Comparison of ENCODE assay signal across 11 mouse cellular contexts in the genomic region with DNA sequence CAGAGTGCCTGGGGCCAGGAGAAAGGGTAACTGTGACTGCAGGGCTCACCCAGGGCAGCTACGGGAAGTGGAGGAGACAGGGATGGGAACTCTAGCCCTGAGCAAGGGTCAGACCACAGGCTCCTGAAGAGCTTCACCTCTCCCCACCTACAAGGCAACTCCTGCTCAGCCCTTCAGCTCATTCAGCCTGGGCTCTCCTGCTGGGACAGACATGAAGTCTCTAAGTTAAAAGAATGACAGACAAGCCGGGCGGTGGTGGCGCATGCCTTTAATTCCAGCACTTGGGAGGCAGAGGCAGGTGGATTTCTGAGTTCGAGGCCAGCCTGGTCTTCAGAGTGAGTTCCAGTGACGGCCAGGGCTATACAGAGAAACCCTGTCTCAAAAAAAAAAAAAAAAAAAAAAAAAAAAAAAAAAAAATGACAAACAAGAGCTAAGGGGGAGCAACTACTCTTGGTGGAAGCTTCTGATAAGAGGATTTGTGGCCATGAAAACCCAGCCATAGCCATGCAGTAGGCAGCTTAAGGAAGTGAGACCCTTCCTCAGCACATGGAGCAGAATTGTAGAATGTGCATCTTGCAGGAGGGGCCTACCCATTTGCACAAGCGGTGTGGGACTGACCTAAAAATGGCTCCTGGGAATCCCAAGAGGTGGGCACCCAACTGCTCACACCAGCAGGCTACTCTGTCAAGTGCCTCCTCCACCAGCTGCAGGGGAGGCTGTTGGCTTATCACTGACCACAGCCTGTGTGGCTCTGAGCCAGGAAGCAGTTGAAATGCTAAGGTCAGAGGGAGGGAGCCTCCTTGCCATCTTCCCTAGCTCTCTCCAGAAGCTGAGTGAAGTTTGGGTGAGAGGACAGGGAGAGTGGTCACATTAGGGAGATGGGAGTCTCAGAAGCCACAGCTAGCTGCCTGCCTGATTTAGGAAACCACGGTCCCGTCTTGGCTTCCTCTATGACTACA. TPM values are rescaled to one million over a fixed set of nuclear protein-coding genes. Genes with fewer than 3 reads are reported as not detected.
DNase-seq lines count a peak whose midpoint lies in the region; ATAC-seq and TF ChIP-seq lines count a peak whose summit lies in the region.
"Had no signal": no experiment of that assay in that cellular context is flagged by ENCODE, and none has a peak within 500 bp of the region (broad histone marks: within the 10 kb centered on the region; RNA-seq: fewer than 3 reads in every experiment).

No protein-coding gene starts in this region.

- H3K27me3 ChIP-seq in heart, embryonic 12.5 days (replicated peaks): peaks cover 49% of the 10 kb centered on the region
- H3K27me3 ChIP-seq in hindbrain, embryonic 15.5 days: no peaks in the 10 kb centered on the region
- no peaks in the 10 kb centered on the region for H3K27me3 ChIP-seq in myocyte (ENCODE audit: control insufficient read depth, insufficient read depth, insufficient read length)
- H3K27me3 ChIP-seq in intestine, postnatal 0 days (replicated peaks; ENCODE audit: control insufficient read depth, insufficient read depth, low read length): peaks cover 47% of the 10 kb centered on the region
- H3K27me3 ChIP-seq in intestine, embryonic 16.5 days (replicated peaks; ENCODE audit: control insufficient read depth, insufficient read depth, low read length): peaks cover 64% of the 10 kb centered on the region

- H3K9me3 ChIP-seq in heart, embryonic 12.5 days (replicated peaks): no peaks in the 10 kb centered on the region
- no peaks in the 10 kb centered on the region for H3K9me3 ChIP-seq in hindbrain, embryonic 15.5 days
- no peaks in the 10 kb centered on the region for H3K9me3 ChIP-seq in intestine, postnatal 0 days (ENCODE audit: control insufficient read depth)
- no peaks in the 10 kb centered on the region for H3K9me3 ChIP-seq in intestine, embryonic 16.5 days (ENCODE audit: control insufficient read depth, low read length)

- H3K4me1 ChIP-seq in heart, embryonic 12.5 days (replicated peaks): peaks cover 56% of the 10 kb centered on the region
- peaks cover 28% of the 10 kb centered on the region for H3K4me1 ChIP-seq in hindbrain, embryonic 15.5 days (replicated peaks)
- H3K4me1 ChIP-seq in intestine, postnatal 0 days (replicated peaks; ENCODE audit: control insufficient read depth, insufficient read depth, low read length): no peaks in the 10 kb centered on the region
- peaks cover 11% of the 10 kb centered on the region for H3K4me1 ChIP-seq in intestine, embryonic 16.5 days (ENCODE audit: control insufficient read depth, insufficient read depth, low read length)

- H3K36me3 ChIP-seq in heart, embryonic 12.5 days: no peaks in the 10 kb centered on the region
- H3K36me3 ChIP-seq in hindbrain, embryonic 15.5 days: no peaks in the 10 kb centered on the region
- H3K36me3 ChIP-seq in myocyte (ENCODE audit: control insufficient read depth, insufficient read depth): no peaks in the 10 kb centered on the region
- no peaks in the 10 kb centered on the region; the same call in 1 of the 2 replicates for H3K36me3 ChIP-seq in intestine, postnatal 0 days (ENCODE audit: control insufficient read depth, insufficient read depth)
- H3K36me3 ChIP-seq in intestine, embryonic 16.5 days (ENCODE audit: control insufficient read depth, insufficient read depth, low read length): no peaks in the 10 kb centered on the region

- no peak overlapping the region for H3K9ac ChIP-seq in heart, embryonic 12.5 days
- peak overlapping the region; percentile 78; the same call in 1 of the 2 replicates for H3K9ac ChIP-seq in hindbrain, embryonic 15.5 days
- no peak overlapping the region for H3K9ac ChIP-seq in intestine, postnatal 0 days (ENCODE audit: low read depth, low read length)
- no peak overlapping the region for H3K9ac ChIP-seq in intestine, embryonic 16.5 days (ENCODE audit: low read depth, low read length)

- TF ChIP-seq CTCF in intestine, postnatal 0 days (IDR thresholded peaks at IDR 0.05; ENCODE audit: low read depth): no peak

- H3K4me3 ChIP-seq in heart, embryonic 12.5 days: no peak overlapping the region
- H3K4me3 ChIP-seq in hindbrain, embryonic 15.5 days: peak overlapping the region; percentile 53; the same call in 1 of the 2 replicates
- H3K4me3 ChIP-seq in myocyte: no peak overlapping the region
- H3K4me3 ChIP-seq in intestine, postnatal 0 days (ENCODE audit: low read depth, low read length): no peak overlapping the region
- no peak overlapping the region for H3K4me3 ChIP-seq in intestine, embryonic 16.5 days (ENCODE audit: low read length)

- H3K27ac ChIP-seq in heart, embryonic 12.5 days (ENCODE audit: poor library complexity, severe bottlenecking): peak overlapping the region; percentile 64
- peak overlapping the region; percentile 93 for H3K27ac ChIP-seq in hindbrain, embryonic 15.5 days (replicated peaks)
- H3K27ac ChIP-seq in intestine, postnatal 0 days (ENCODE audit: low read depth, low read length): no peak overlapping the region
- H3K27ac ChIP-seq in intestine, embryonic 16.5 days (ENCODE audit: low read length): no peak overlapping the region

- ATAC-seq in heart, embryonic 12.5 days (ENCODE audit: insufficient number of reproducible peaks, low FRiP score): no peak
- no peak for ATAC-seq in hindbrain, embryonic 15.5 days (ENCODE audit: low FRiP score, low read depth)
- ATAC-seq in intestine, postnatal 0 days: no peak
- no peak for ATAC-seq in intestine, embryonic 16.5 days

- 55% methylated on average over 9 of the region's 9 CpGs for WGBS in heart, embryonic 12.5 days
- WGBS in hindbrain, embryonic 15.5 days: 74% methylated on average over 9 of the region's 9 CpGs
- 69% methylated on average over 9 of the region's 9 CpGs for WGBS in intestine, postnatal 0 days
- 71% methylated on average over 9 of the region's 9 CpGs for WGBS in intestine, embryonic 16.5 days

- H3ac ChIP-seq in myocyte (ENCODE audit: control insufficient read depth, insufficient read length): no peak overlapping the region

- peak overlapping the region; percentile 12 for H3K4me2 ChIP-seq in heart, embryonic 12.5 days
- peak overlapping the region; percentile 88 for H3K4me2 ChIP-seq in hindbrain, embryonic 15.5 days
- H3K4me2 ChIP-seq in myocyte (ENCODE audit: low read depth): peak overlapping the region; percentile 79
- no peak overlapping the region for H3K4me2 ChIP-seq in intestine, postnatal 0 days (replicated peaks; ENCODE audit: low read depth)
- H3K4me2 ChIP-seq in intestine, embryonic 16.5 days (ENCODE audit: low read depth, low read length): no peak overlapping the region

- no peak for DNase-seq in heart, adult 11 months
- DNase-seq in adrenal gland, postnatal 10 days: peak; percentile 75
- no peak for DNase-seq in kidney, postnatal 25 days
- DNase-seq: cerebellum, adult 11 months; gastrocnemius, postnatal 14 days; thymus, postnatal 36 days had no signal

- no peak for TF ChIP-seq POLR2A in myocyte (IDR thresholded peaks at IDR 0.05; ENCODE audit: insufficient read length, low read depth)

- H3K79me2 ChIP-seq in myocyte (ENCODE audit: control insufficient read depth, insufficient read depth): peaks cover 5% of the 10 kb centered on the region

TF ChIP-seq in myocyte, 11 proteins besides CTCF, POLR2A, EP300 and RAD21 (continues in another document):
- no peak for TF ChIP-seq MAX (IDR thresholded peaks at IDR 0.05; ENCODE audit: low read depth)
- peak; percentile 20 to 91 (median 75) for TF ChIP-seq MYOD1 (IDR thresholded peaks at IDR 0.05; ENCODE audit: control insufficient read depth in 1 of 3, insufficient read length in 2 of 3, low read depth in 2 of 3)
- TF ChIP-seq SRF (IDR thresholded peaks at IDR 0.05; ENCODE audit: control insufficient read depth, insufficient read length, low read depth): no peak
- TF ChIP-seq TCF3 (IDR thresholded peaks at IDR 0.05; ENCODE audit: insufficient read length, low read depth): peak; percentile 56
- peak; percentile 39 to 92 (median 84) for TF ChIP-seq MYOG (IDR thresholded peaks at IDR 0.05; ENCODE audit: control insufficient read depth in 1 of 3, insufficient read depth in 1 of 3, insufficient read length in 2 of 3, low read depth in 2 of 3)
- TF ChIP-seq CEBPB (IDR thresholded peaks at IDR 0.05; ENCODE audit: insufficient read depth, poor library complexity, severe bottlenecking): no peak
- no peak for TF ChIP-seq USF1 (IDR thresholded peaks at IDR 0.05; ENCODE audit: low read depth)
- TF ChIP-seq POLR2AphosphoS2 (IDR thresholded peaks at IDR 0.05; ENCODE audit: insufficient read length, low read depth): no peak

RNA-seq across cellular contexts. Expression of gene Mc1r, which starts 2.0 kb away (rescaled TPM):
- polyA plus RNA-seq in heart, embryonic 12.5 days (2016; fragmentation: Nextera tagmentation; extraction: Ambion mirVana): not detected in 2 replicates
- not detected for total RNA-seq in adrenal gland, postnatal 10 days (2021)
- 0.06 and 0.16 TPM in 2 replicates for polyA plus RNA-seq in hindbrain, embryonic 15.5 days (2015; fragmentation: Nextera tagmentation; extraction: Ambion mirVana)
- polyA plus RNA-seq in myocyte (2012; fragmentation: generic; extraction: Trizol): 0.02 TPM
- polyA plus RNA-seq in intestine, postnatal 0 days (2015; fragmentation: Nextera tagmentation; extraction: Ambion mirVana): not detected in 2 replicates
- polyA plus RNA-seq in intestine, embryonic 16.5 days (2015; fragmentation: Nextera tagmentation; extraction: Ambion mirVana): not detected in 2 replicates
- total RNA-seq: gastrocnemius, postnatal 14 days had no signal

RNA-seq across cellular contexts. Expression of gene Tubb3, which starts 2.4 kb away (rescaled TPM):
- polyA plus RNA-seq in heart, embryonic 12.5 days (2016; fragmentation: Nextera tagmentation; extraction: Ambion mirVana): 7.6 and 9.1 TPM in 2 replicates
- 10 to 100 TPM; 29.3 to 74.9 TPM for total RNA-seq in adrenal gland, postnatal 10 days (2021)
- 1,757 and 1,788 TPM in 2 replicates for polyA plus RNA-seq in hindbrain, embryonic 15.5 days (2015; fragmentation: Nextera tagmentation; extraction: Ambion mirVana)
- 85.5 TPM for polyA plus RNA-seq in myocyte (2012; fragmentation: generic; extraction: Trizol)
- 22.5 and 23.9 TPM in 2 replicates for polyA plus RNA-seq in intestine, postnatal 0 days (2015; fragmentation: Nextera tagmentation; extraction: Ambion mirVana)
- 45.6 and 52.6 TPM in 2 replicates for polyA plus RNA-seq in intestine, embryonic 16.5 days (2015; fragmentation: Nextera tagmentation; extraction: Ambion mirVana)

RNA-seq across cellular contexts. Expression of gene Def8, which starts 14.5 kb away (rescaled TPM):
- polyA plus RNA-seq in heart, embryonic 12.5 days (2016; fragmentation: Nextera tagmentation; extraction: Ambion mirVana): 34.7 and 36.0 TPM in 2 replicates
- 10 to 100 TPM; 33.2 to 40.3 TPM for total RNA-seq in adrenal gland, postnatal 10 days (2021)
- polyA plus RNA-seq in hindbrain, embryonic 15.5 days (2015; fragmentation: Nextera tagmentation; extraction: Ambion mirVana): 48.6 and 51.6 TPM in 2 replicates
- polyA plus RNA-seq in myocyte (2012; fragmentation: generic; extraction: Trizol): 19.6 TPM
- 16.6 and 18.4 TPM in 2 replicates for polyA plus RNA-seq in intestine, postnatal 0 days (2015; fragmentation: Nextera tagmentation; extraction: Ambion mirVana)
- 26.5 and 27.4 TPM in 2 replicates for polyA plus RNA-seq in intestine, embryonic 16.5 days (2015; fragmentation: Nextera tagmentation; extraction: Ambion mirVana)

RNA-seq across cellular contexts. Expression of gene Tcf25, which starts 35.3 kb away (rescaled TPM):
- polyA plus RNA-seq in heart, embryonic 12.5 days (2016; fragmentation: Nextera tagmentation; extraction: Ambion mirVana): 172 TPM in 2 replicates
- total RNA-seq in adrenal gland, postnatal 10 days (2021): 100 to 1,000 TPM; 177 TPM
- 332 and 377 TPM in 2 replicates for polyA plus RNA-seq in hindbrain, embryonic 15.5 days (2015; fragmentation: Nextera tagmentation; extraction: Ambion mirVana)
- polyA plus RNA-seq in myocyte (2012; fragmentation: generic; extraction: Trizol): 177 TPM
- polyA plus RNA-seq in intestine, postnatal 0 days (2015; fragmentation: Nextera tagmentation; extraction: Ambion mirVana): 147 and 178 TPM in 2 replicates
- polyA plus RNA-seq in intestine, embryonic 16.5 days (2015; fragmentation: Nextera tagmentation; extraction: Ambion mirVana): 155 and 161 TPM in 2 replicates

Comparison
In these comparisons a context has a peak if more than half of its experiments do, and no peak if none do; other contexts are left out.
1. H3K27ac ChIP-seq: peak in heart, embryonic 12.5 days (single experiment) and hindbrain, embryonic 15.5 days (single experiment); none in intestine, postnatal 0 days (single experiment) and intestine, embryonic 16.5 days (single experiment).
2. H3K4me2 ChIP-seq: peak in heart, embryonic 12.5 days (single experiment), hindbrain, embryonic 15.5 days (single experiment) and myocyte (single experiment); none in intestine, postnatal 0 days (single experiment) and intestine, embryonic 16.5 days (single experiment).
3. RNA of gene Tubb3, which starts 2.4 kb away (polyA plus RNA-seq): 1,757 to 1,788 TPM in hindbrain, embryonic 15.5 days; 85.5 TPM in myocyte (single experiment), 45.6 to 52.6 TPM in intestine, embryonic 16.5 days, 22.5 to 23.9 TPM in intestine, postnatal 0 days and 7.6 to 9.1 TPM in heart, embryonic 12.5 days; every median in the first group is over 10 times any median in the second.